Mouse (Mus musculus) liver, adult 2 months (tissue): ENCODE results near the gene Zfp827. TPM values are rescaled to one million over a fixed set of nuclear protein-coding genes. Genes with fewer than 3 reads are reported as not detected.

ENCODE experiments used
- DNase-seq: peaks from one replicate; pipeline ENCODE4 v3.0.0-alpha.2; 2011; ENCODE audit warnings: low read depth, low spot score; ENCODE audit errors: extremely low read depth
- H3K27ac ChIP-seq: fragments of 200-500 bp; replicated peaks from 2 replicates; pipeline ENCODE4 v1.5.1; 2012; ENCODE audit warnings: low read depth, mild to moderate bottlenecking, control low read depth, inconsistent platforms, low read length; ENCODE audit not compliant: insufficient read depth
- H3K27me3 ChIP-seq: fragments of 200-500 bp; 2 replicates; pipeline ENCODE4 v1.6.1; 2012; ENCODE audit warnings: mild to moderate bottlenecking, moderate library complexity, low read length, inconsistent platforms; ENCODE audit not compliant: control insufficient read depth, insufficient read depth
- H3K36me3 ChIP-seq: fragments of 200-500 bp; 2 replicates; pipeline ENCODE4 v1.6.1; 2012; ENCODE audit warnings: low read length, inconsistent platforms; ENCODE audit not compliant: control insufficient read depth, insufficient read depth
- H3K4me1 ChIP-seq: fragments of 200-500 bp; 2 replicates; pipeline ENCODE4 v1.6.1; 2011; ENCODE audit warnings: low read length; ENCODE audit not compliant: control insufficient read depth, insufficient read depth
- H3K4me3 ChIP-seq: fragments of 200-500 bp; 2 replicates; pipeline ENCODE4 v1.5.1; 2011; ENCODE audit warnings: low read depth, mild to moderate bottlenecking, control low read depth, low read length, moderate library complexity; ENCODE audit not compliant: insufficient read depth
- H3K79me2 ChIP-seq: fragments of 200-500 bp; 2 replicates; pipeline ENCODE4 v1.6.1; 2012; ENCODE audit warnings: inconsistent platforms, mild to moderate bottlenecking, low read length, moderate library complexity; ENCODE audit not compliant: control insufficient read depth, insufficient read depth
- H3K9ac ChIP-seq: fragments of 200-500 bp; 2 replicates; pipeline ENCODE4 v1.6.1; 2012; ENCODE audit warnings: low read depth, mild to moderate bottlenecking, control low read depth, inconsistent platforms, low read length
- CTCF ChIP-seq: fragments of 200-500 bp; IDR thresholded peaks from 2 replicates; pipeline ENCODE4 v1.5.1; 2011; ENCODE audit warnings: low read depth, low read length, control low read depth
- POLR2A ChIP-seq: fragments of 200-500 bp; IDR thresholded peaks from 2 replicates; pipeline ENCODE4 v1.6.1; 2011; ENCODE audit warnings: low read length, control low read depth; ENCODE audit not compliant: insufficient read depth; ENCODE audit errors: extremely low read depth
- WGBS: fragments of 180-500 bp; shearing (Covaris S2); methylation state at CpG from one replicate; pipeline ENCODE4 v1.1.7; 2018; 5-methylcytosine and 5-hydroxymethylcytosine counted together
- polyA plus RNA-seq: library from polyadenylated mRNA; depleted of rRNA; stranded (reverse); fragments of >200 nt; gene quantifications from 2 replicates; pipeline ENCODE4 v1.2.3, GENCODE M21; 2012
- total RNA-seq: library from RNA; depleted of rRNA; stranded (reverse); fragments of >200 nt; gene quantifications from 2 replicates; pipeline ENCODE4 v1.2.3, GENCODE M21; 2014

Gene Zfp827
- total and polyA plus RNA-seq, 2 experiments = 0.09 to 0.10 TPM

DNA sequence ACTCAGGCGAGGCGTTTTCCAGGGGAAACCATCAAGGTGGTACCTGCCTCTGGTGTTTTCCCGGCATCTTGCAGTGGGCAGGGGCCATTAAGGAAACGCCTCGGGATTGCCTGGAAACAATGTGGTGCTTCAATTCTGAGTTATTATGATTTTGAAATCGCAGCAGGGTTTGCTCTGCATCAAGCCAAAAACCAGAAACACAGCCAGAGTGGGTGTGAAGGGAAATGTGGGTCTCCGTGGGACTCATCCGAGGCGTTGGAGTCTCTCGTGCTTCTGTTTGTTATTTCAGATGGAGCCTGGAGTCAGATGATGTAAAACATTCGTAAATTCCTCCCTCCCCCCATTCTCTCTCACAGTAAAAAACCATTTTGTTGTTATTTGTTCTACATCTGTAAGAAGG, 113.4 kb downstream of the Zfp827 start:
- TF ChIP-seq CTCF (no peak), POLR2A (no peak)
- H3K4me1 ChIP-seq = no peaks in the 10 kb centered on the region
- H3K36me3 ChIP-seq = no peaks in the 10 kb centered on the region
- no peaks in the 10 kb centered on the region for H3K27me3 ChIP-seq
- H3K4me3 ChIP-seq = no peak overlapping the region
- H3K9ac ChIP-seq = no peak overlapping the region
- no peak for DNase-seq
- WGBS = 91% methylated on average over 11 of the region's 11 CpGs
- H3K79me2 ChIP-seq = no peaks in the 10 kb centered on the region
- H3K27ac ChIP-seq = no peak overlapping the region

DNA sequence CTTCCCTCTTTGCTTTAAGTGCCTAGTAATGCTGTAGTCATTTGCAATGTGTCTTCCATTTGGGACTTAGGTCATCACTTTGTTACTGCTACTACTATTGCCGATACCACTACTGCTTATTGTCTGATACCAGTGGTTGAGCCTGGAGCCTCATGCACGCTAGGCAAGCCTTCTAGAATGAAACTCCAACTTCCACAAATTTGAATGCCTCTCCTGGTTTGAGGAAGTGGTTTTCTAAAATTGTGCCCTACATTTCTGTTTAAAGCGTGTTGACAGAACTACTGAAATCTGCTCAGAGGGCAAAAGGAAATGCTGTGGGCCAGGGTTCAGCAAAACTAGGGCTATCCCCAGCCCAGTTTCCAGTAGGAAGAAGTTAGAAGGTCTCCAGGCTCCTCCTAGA, 115.5 kb downstream of the Zfp827 start:
- peak; percentile 35 for DNase-seq
- no peak overlapping the region for H3K9ac ChIP-seq
- H3K27me3 ChIP-seq = no peaks in the 10 kb centered on the region
- no peak overlapping the region for H3K27ac ChIP-seq
- H3K4me1 ChIP-seq = no peaks in the 10 kb centered on the region
- TF ChIP-seq POLR2A = no peak
- no peak for TF ChIP-seq CTCF
- H3K79me2 ChIP-seq = no peaks in the 10 kb centered on the region
- no peak overlapping the region for H3K4me3 ChIP-seq
- 85% methylated on average over 3 of the region's 3 CpGs for WGBS
- H3K36me3 ChIP-seq = no peaks in the 10 kb centered on the region

DNA sequence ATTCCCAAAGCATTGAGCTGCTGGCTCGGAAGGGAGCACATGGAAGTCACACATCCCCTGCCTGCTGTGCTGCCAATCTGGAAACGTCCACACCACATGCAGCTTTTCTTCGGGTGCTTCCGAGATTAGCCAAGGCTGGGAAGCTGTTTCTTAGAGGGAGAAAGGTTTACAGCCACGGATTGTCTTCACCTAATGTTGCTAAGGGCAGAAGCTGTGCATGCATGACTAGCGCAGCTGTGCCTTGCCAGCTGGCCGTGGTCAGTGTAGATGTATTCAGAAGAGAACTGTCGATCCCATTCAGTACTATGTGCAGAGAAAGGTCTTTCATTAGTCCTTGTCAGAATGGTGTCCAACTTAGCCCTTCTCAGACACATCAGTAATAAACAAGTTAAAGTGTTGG, 117.0 kb downstream of the Zfp827 start:
- no peaks in the 10 kb centered on the region for H3K4me1 ChIP-seq
- DNase-seq = no peak
- H3K4me3 ChIP-seq = no peak overlapping the region
- TF ChIP-seq CTCF (no peak), POLR2A (no peak)
- no peak overlapping the region for H3K27ac ChIP-seq
- no peaks in the 10 kb centered on the region for H3K27me3 ChIP-seq
- no peak overlapping the region for H3K9ac ChIP-seq
- no peaks in the 10 kb centered on the region for H3K36me3 ChIP-seq
- no peaks in the 10 kb centered on the region for H3K79me2 ChIP-seq
- WGBS = 89% methylated on average over 8 of the region's 8 CpGs

DNA sequence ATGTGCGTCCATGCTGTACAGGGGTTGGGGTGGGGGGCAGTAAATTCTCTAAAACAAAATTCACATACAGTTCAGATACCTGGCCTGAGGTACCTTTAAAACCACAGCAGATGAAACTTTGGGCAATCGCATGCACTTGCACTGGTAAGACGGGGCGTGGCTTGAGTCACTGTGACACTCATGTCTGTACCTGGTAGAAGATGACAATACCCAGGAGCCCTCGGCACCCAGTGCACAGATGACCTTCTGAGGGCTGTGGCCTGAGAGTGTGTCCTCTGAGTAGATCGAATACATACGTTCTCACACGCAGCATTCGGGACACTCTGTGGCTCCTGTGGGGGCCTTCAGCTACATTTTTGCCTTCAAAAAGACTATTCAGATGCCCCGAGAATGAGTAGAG, 117.4 kb downstream of the Zfp827 start:
- WGBS = 90% methylated on average over 10 of the region's 10 CpGs
- Histone ChIP-seq H3K4me1 (no peaks in the 10 kb centered on the region), H3K79me2 (no peaks in the 10 kb centered on the region), H3K27ac (no peak overlapping the region), H3K27me3 (no peaks in the 10 kb centered on the region), H3K4me3 (no peak overlapping the region), H3K36me3 (no peaks in the 10 kb centered on the region), H3K9ac (no peak overlapping the region)
- TF ChIP-seq CTCF = no peak
- TF ChIP-seq POLR2A = no peak
- DNase-seq = no peak

DNA sequence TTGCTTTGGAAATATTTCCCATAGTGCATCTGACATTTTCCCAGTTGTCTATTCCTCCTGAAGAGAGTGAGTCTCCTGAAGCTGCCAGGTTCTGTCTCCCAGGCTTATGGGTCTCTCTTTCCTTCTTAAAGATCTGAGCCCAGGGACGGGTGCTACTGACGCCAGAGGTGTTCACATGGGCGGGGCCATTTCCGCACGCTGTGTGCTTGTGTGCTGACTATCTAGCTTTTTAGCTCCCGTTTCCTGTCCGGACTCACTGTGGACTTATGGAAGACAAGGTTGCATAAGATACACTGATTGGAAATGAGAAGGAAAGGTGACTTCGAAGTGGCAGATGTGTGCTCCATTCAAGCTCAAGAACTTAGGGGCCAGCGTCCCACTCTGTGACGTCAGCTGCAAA, 120.6 kb downstream of the Zfp827 start:
- H3K79me2 ChIP-seq = no peaks in the 10 kb centered on the region
- DNase-seq = no peak
- 86% methylated on average over 10 of the region's 10 CpGs for WGBS
- TF ChIP-seq CTCF (no peak), POLR2A (no peak)
- no peaks in the 10 kb centered on the region for H3K4me1 ChIP-seq
- no peak overlapping the region for H3K4me3 ChIP-seq
- no peaks in the 10 kb centered on the region for H3K27me3 ChIP-seq
- H3K36me3 ChIP-seq = no peaks in the 10 kb centered on the region
- no peak overlapping the region for H3K9ac ChIP-seq
- H3K27ac ChIP-seq = no peak overlapping the region

DNA sequence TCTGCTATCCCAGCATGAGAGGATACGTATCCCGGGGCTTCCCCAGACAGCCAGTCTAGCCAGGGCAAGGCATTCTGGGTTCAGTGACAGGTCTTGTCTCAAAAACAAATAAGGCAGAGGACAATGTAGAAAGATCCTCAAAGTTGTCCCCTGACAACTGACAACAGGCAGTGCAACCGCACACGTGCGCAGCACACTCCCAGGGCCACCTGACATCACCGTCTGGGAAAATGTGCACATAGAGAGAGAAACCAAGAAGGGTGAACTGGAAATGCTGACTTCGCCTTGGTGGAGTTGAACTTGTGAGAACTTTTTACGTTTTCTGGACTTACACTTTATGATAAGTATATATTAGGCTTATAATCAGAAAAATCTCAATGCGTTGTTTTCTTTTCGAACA, 121.6 kb downstream of the Zfp827 start:
- H3K4me3 ChIP-seq = no peak overlapping the region
- TF ChIP-seq CTCF = no peak
- TF ChIP-seq POLR2A = no peak
- no peaks in the 10 kb centered on the region for H3K27me3 ChIP-seq
- H3K27ac ChIP-seq = no peak overlapping the region
- no peak for DNase-seq
- 91% methylated on average over 10 of the region's 10 CpGs for WGBS
- no peak overlapping the region for H3K9ac ChIP-seq
- no peaks in the 10 kb centered on the region for H3K4me1 ChIP-seq
- no peaks in the 10 kb centered on the region for H3K79me2 ChIP-seq
- no peaks in the 10 kb centered on the region for H3K36me3 ChIP-seq
